Mouse (Mus musculus) retina, embryonic 14.5 days (tissue): ENCODE results near the gene Rptor.

ENCODE experiments used
- DNase-seq: peaks from one replicate; pipeline ENCODE4 v3.0.0-alpha.2; 2015; ENCODE audit warnings: low spot score

The Rptor gene

DNA sequence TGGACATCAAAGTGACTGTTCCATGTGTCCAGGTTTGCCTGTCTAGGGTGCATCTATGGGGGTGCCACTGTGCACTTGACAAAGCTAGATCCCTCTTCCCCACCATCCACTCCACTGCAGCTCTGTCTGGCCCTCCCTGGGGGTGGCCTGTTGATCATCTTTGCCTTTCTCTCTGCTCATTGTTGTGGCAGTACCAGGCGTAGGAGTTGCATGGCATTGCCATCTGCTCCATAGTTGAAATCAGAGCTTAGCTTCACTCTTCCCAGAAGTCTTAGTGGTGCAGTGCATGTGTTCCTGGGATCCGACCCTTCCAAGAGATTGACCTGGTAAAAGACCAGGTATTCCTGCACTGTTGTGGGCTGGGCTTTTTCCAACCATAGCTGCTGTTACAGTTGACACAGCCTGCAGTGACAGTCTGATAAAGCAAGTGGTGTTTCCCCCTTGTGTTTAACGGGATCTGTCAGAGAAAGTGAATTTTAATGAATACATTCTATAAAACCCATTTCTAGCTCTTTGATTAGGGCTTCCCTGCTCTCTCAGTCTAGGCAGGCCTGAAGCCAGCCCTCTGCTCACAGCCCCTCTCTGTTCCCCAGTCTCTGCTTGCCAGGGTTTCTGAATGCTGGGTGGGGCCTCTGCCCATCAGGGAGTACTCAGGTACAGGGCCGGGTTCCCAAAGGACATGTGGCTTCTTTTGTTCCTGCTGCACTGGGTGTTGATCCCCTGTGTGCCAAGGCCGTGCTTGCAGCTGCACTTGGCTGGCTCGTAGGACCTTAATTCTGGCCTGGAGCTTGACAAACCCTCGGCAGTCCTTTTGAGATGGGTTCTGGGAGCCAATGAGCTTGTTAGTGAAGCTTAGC lies 136.5 kb downstream of the Rptor start:
- no peak for DNase-seq

DNA sequence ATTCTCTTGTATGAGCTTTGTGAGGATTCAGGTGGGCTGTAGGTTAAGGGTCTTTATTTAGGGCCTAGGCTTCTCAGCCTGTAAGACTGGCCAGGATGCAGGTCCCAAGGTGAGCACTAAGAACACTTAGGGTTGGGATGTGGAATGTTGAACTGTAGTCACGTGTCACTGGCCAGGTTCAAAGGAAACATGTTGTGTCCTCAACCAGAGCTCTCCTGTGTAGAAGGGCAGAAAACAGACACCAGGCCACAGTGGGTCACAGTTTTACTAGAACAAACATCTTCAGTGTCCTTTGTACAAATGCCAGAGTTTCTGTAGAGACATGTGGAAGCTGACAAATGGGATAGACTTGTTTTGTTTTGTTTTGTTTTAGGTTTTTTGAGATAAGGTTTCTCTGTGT lies 138.7 kb downstream of the Rptor start:
- no peak for DNase-seq

DNA sequence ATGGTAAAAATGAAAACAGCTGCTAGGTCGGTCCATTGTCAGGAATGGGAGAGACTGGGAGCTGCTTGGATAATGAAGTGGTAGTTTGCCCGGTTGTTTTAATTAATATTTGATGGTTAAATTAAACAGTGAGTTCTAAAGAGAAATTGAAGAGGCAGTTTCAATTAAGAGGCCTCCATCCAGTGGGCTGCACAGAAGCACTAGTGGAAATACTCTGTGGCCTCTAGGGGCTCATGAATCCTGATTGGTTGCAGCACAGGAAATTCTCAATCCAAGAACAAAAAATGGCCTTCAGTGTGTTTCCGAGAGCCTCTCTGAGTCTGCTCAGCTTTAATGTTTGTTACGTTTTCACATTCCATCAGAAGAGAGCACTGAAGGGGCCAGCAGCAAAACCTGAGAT lies 141.7 kb downstream of the Rptor start:
- no peak for DNase-seq

DNA sequence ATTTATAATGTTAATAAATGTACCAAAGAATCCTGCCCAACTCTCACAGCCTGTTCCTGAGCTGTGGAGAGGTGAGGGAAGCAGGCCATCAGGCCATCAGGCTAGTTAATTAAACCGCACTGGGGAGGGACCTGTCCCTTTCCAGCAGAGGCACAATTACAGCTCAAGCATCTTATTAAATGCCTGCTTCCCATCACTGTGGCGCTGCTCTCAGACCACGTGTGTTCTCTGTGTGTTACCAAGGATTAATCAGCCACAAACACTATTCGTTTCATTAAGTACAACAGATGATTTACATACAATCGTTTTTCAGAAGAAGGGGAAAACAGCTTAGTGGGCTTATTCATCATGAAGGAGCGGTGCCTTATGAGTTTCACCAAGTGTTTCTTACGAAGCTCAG lies 142.6 kb downstream of the Rptor start:
- DNase-seq, result peak; percentile 17

GRCm38 (mm10) chr11:119754459-119754858 lies 151.8 kb downstream of the Rptor start:
- DNase-seq, result no peak

DNA sequence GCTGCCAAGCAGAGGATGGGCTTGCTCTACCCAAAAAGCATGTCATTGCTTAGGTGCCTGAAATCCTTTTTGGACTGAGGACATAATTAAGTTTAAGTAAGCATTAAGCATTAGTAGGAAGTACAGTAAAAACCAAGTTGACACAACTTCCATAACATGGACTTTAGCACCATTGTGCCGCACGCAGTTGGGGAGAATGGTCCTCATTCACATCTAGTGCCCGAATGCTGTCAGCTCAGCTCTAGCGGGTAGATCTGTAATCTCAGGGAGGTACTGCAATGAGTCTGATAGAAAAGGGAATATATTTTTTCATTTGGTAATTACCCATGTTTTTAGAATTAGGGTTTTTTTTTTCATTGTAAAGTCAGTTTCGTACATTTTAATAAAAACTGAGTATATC lies 155.5 kb downstream of the Rptor start:
- DNase-seq, result no peak

GRCm38 (mm10) chr11:119758705-119759327 lies 156.1 kb downstream of the Rptor start:
- no peak for DNase-seq

- DNase-seq, result no peak
These were observed 160.2 kb downstream of the Rptor start for GRCm38 (mm10) chr11:119762911-119763310.

DNA sequence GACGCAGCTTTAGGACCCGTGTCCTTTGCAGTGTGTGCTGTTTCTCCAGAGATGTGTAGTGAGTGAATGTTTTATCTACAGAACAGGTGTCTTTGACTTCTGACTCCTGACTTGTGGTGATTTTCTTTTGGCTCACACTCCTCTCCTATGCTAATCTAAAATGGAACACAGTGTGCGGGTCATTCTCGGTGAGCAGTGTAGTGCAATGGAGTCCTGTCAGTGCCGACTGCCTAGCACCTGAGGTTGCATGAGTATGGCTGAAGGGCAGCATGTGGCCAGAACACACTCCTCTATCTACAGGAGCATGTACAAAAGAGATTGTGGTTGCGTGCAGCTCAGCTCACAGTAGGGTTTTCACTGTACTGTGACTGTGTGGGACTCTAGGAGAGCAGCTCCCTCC lies 163.3 kb downstream of the Rptor start:
- DNase-seq, result no peak

GRCm38 (mm10) chr11:119766782-119767459 lies 164.2 kb downstream of the Rptor start:
- no peak for DNase-seq

DNA sequence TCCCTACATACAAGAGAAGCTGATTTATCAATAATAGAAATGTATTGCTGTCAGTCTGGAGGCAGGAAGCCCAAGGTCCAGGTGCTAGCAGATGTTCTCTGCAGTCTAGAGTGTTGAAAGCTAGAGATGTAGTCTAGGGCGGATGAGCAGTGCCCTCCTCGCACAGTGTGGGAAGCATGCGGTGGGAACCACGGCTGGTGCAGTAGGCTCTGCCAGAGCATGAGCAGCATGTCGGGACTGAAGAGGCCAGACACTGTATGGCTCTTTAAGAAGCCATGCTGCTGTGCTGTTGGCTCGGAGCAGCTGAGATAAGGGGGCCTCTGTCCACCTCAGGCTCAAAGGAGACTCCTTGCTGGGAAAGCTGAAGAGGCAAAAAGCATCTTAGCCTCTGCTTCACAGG lies 164.8 kb downstream of the Rptor start:
- no peak for DNase-seq

- no peak for DNase-seq
These were observed 165.8 kb downstream of the Rptor start for GRCm38 (mm10) chr11:119768511-119768910.

DNA sequence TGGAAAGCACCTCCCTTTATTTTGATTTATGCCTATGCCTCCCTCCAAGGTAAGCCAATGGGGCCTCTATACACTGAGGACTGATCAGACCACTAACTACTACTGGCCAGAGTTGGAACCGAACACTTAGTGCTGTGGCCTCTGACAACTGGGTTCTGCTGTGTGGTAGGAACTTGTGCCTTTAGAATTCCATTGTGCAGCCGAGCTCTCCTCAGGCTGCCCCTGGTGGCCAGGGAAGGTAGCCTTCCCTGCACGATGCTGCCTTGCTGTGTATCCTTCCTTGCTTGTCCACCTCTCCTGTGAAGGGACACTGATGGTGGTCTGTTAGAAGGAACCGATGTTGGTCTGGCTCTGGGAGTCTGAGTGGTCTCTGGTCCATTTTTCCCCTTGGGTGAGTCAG lies 167.0 kb downstream of the Rptor start:
- peak; percentile 27 for DNase-seq

- no peak for DNase-seq
These were observed 168.3 kb downstream of the Rptor start for GRCm38 (mm10) chr11:119770985-119771384.

GRCm38 (mm10) chr11:119772896-119773295 lies 170.2 kb downstream of the Rptor start:
- no peak for DNase-seq

GRCm38 (mm10) chr11:119775076-119775760 lies 172.5 kb downstream of the Rptor start:
- DNase-seq, result no peak

DNA sequence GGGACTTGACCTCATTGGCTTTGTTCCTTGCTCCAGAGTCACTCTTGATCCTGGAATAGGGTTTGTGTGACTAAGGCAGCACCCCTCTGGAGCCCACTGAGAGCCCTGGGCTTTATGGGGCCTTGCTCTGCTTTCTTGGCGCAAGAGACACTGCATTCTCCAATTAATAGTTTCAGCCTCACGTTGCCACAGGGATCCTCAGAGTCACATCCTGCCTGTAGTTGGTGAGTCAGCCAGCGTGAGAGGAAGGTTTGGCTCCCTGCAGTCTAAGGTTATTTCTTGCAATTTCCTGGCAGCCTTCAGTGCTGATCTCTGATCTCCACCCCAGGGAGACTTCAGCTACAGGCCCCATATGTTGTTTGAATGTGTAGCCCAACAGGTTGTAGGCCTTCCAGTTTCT lies 174.5 kb downstream of the Rptor start:
- no peak for DNase-seq

- DNase-seq, result no peak
These were observed 175.2 kb downstream of the Rptor start for GRCm38 (mm10) chr11:119777872-119778271.

DNA sequence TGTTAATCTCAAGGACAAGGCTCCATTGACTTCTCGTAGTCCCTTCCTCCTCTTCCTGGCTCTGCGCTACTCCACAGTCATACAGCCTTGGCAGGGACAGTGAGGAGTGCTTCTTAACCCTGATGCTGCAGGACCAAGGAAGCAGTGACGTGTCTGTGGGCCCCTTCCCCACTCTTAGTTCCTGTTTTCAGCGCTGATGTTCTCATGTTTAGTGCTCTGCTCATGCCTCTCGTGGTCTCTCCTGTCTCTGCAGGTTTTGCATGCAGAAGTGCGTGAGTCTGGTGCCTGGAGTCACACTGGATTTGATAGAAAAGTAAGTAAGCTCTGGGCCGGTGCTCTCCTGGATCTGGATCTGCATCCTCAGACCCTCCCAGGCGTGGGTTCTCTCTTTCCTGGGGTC lies 177.6 kb downstream of the Rptor start:
- DNase-seq, result no peak

- no peak for DNase-seq
These were observed 178.5 kb downstream of the Rptor start for GRCm38 (mm10) chr11:119781165-119781564.

DNA sequence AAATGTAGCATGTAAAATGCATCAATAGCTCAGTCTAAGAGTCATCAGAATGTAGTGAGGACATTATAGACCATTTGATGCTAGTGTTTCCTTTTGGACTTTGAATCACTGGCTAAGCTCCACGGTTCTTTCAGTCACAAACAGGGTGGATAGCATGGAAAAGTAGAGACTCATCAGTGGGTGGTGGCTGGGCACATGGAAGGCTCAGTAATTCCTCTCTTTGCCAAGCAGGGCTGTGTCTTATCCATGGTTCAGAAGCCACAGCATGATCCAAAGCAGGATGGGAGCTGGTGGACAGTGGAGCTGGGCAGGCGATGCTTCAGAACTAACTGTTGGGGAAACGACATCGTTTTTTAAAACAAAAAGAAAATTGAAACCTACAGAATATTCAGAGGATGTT lies 179.0 kb downstream of the Rptor start:
- no peak for DNase-seq

- DNase-seq, result no peak
These were observed 180.9 kb downstream of the Rptor start for GRCm38 (mm10) chr11:119783653-119784052.
